Mouse (Mus musculus): ENCODE measurements at regions not wholly inside any gene's neighbourhood (a gene's known extent, or its start where the extent isn't known, plus 50 kb on each side); places are given as distances from the start of the nearest gene placed in this dataset.

- no peak overlapping the region for H3K9ac ChIP-seq (ENCODE audit: low read length)
- H3K27ac ChIP-seq (replicated peaks in 1 of 2; ENCODE audit: control insufficient read depth in 1 of 2, insufficient read depth in 1 of 2, low read depth in 2 of 2, low read length in 2 of 2) = no peak overlapping the region
- no peaks in the 10 kb centered on the region for H3K36me3 ChIP-seq (ENCODE audit: control insufficient read depth, insufficient read depth, low read length)
- WGBS = 75% methylated on average over 6 of the region's 6 CpGs
- peaks cover 2% of the 10 kb centered on the region for H3K9me3 ChIP-seq (ENCODE audit: control insufficient read depth, low read length)
- peaks cover 0 to 3% of the 10 kb centered on the region in 2 experiments; a peak in 1 of 4 replicates for H3K4me1 ChIP-seq (ENCODE audit: control insufficient read depth in 2 of 2, insufficient read depth in 2 of 2, low read length in 2 of 2)
- H3K4me3 ChIP-seq (ENCODE audit: control insufficient read depth in 1 of 2, insufficient read depth in 1 of 2, low read depth in 1 of 2, low read length in 2 of 2) = no peak overlapping the region
- no peak overlapping the region for H3K4me2 ChIP-seq (ENCODE audit: low read length)
- no peaks in the 10 kb centered on the region for H3K27me3 ChIP-seq (ENCODE audit: control insufficient read depth, insufficient read depth, low read length)
- no peak for ATAC-seq (ENCODE audit: insufficient number of reproducible peaks, insufficient read depth, low FRiP score, low read depth)
Measured at GRCm38 (mm10) chr14:25128160-25128547, 330.8 kb upstream of the Zmiz1 start.

GRCm38 (mm10) chr14:25135371-25135770 is 323.6 kb upstream of the Zmiz1 start:
- H3K9ac ChIP-seq (ENCODE audit: low read length) = no peak overlapping the region
- H3K4me1 ChIP-seq (ENCODE audit: control insufficient read depth in 2 of 2, insufficient read depth in 2 of 2, low read length in 2 of 2) = peaks cover 11 to 12% of the 10 kb centered on the region in 2 experiments
- H3K27me3 ChIP-seq (ENCODE audit: control insufficient read depth, insufficient read depth, low read length) = no peaks in the 10 kb centered on the region
- ATAC-seq (ENCODE audit: insufficient number of reproducible peaks, insufficient read depth, low FRiP score, low read depth) = no peak
- WGBS = 89% methylated on average over 3 of the region's 3 CpGs
- no peaks in the 10 kb centered on the region for H3K36me3 ChIP-seq (ENCODE audit: control insufficient read depth, insufficient read depth, low read length)
- H3K27ac ChIP-seq (replicated peaks in 1 of 2; ENCODE audit: control insufficient read depth in 1 of 2, insufficient read depth in 1 of 2, low read depth in 2 of 2, low read length in 2 of 2) = no peak overlapping the region
- H3K4me3 ChIP-seq (ENCODE audit: control insufficient read depth in 1 of 2, insufficient read depth in 1 of 2, low read depth in 1 of 2, low read length in 2 of 2) = no peak overlapping the region
- H3K9me3 ChIP-seq (ENCODE audit: control insufficient read depth, low read length) = peaks cover 23% of the 10 kb centered on the region
- no peak overlapping the region for H3K4me2 ChIP-seq (ENCODE audit: low read length)

GRCm38 (mm10) chr14:25137312-25137711 is 321.7 kb upstream of the Zmiz1 start:
- peaks cover 23% of the 10 kb centered on the region for H3K9me3 ChIP-seq (ENCODE audit: control insufficient read depth, low read length)
- ATAC-seq (ENCODE audit: insufficient number of reproducible peaks, insufficient read depth, low FRiP score, low read depth) = no peak
- H3K27me3 ChIP-seq (ENCODE audit: control insufficient read depth, insufficient read depth, low read length) = no peaks in the 10 kb centered on the region
- WGBS = 95% methylated on average over 8 of the region's 8 CpGs
- H3K4me3 ChIP-seq (ENCODE audit: control insufficient read depth in 1 of 2, insufficient read depth in 1 of 2, low read depth in 1 of 2, low read length in 2 of 2) = no peak overlapping the region
- H3K4me1 ChIP-seq (ENCODE audit: control insufficient read depth in 2 of 2, insufficient read depth in 2 of 2, low read length in 2 of 2) = peaks cover 17% of the 10 kb centered on the region in 2 experiments
- H3K27ac ChIP-seq (replicated peaks in 1 of 2; ENCODE audit: control insufficient read depth in 1 of 2, insufficient read depth in 1 of 2, low read depth in 2 of 2, low read length in 2 of 2) = no peak overlapping the region
- no peaks in the 10 kb centered on the region for H3K36me3 ChIP-seq (ENCODE audit: control insufficient read depth, insufficient read depth, low read length)
- H3K4me2 ChIP-seq (ENCODE audit: low read length) = no peak overlapping the region
- no peak overlapping the region for H3K9ac ChIP-seq (ENCODE audit: low read length)

GRCm38 (mm10) chr14:25138485-25138884 is 320.5 kb upstream of the Zmiz1 start:
- H3K4me2 ChIP-seq (ENCODE audit: low read length) = no peak overlapping the region
- H3K27ac ChIP-seq (replicated peaks in 1 of 2; ENCODE audit: control insufficient read depth in 1 of 2, insufficient read depth in 1 of 2, low read depth in 2 of 2, low read length in 2 of 2) = peak overlapping the region in 1 of 2 experiments; percentile 2; a peak in 2 of 4 replicates

GRCm38 (mm10) chr14:25141933-25142332 is 317.1 kb upstream of the Zmiz1 start:
- ATAC-seq (ENCODE audit: insufficient number of reproducible peaks, insufficient read depth, low FRiP score, low read depth) = 0 out of 2 replicates have a peak, but pooled peaks have one; percentile 43
- H3K36me3 ChIP-seq (ENCODE audit: control insufficient read depth, insufficient read depth, low read length) = no peaks in the 10 kb centered on the region
- no peaks in the 10 kb centered on the region for H3K9me3 ChIP-seq (ENCODE audit: control insufficient read depth, low read length)
- H3K4me3 ChIP-seq (ENCODE audit: control insufficient read depth in 1 of 2, insufficient read depth in 1 of 2, low read depth in 1 of 2, low read length in 2 of 2) = no peak overlapping the region
- H3K4me2 ChIP-seq (ENCODE audit: low read length) = no peak overlapping the region
- no peak overlapping the region for H3K9ac ChIP-seq (ENCODE audit: low read length)
- H3K27ac ChIP-seq (replicated peaks in 1 of 2; ENCODE audit: control insufficient read depth in 1 of 2, insufficient read depth in 1 of 2, low read depth in 2 of 2, low read length in 2 of 2) = no peak overlapping the region
- H3K4me1 ChIP-seq (ENCODE audit: control insufficient read depth in 2 of 2, insufficient read depth in 2 of 2, low read length in 2 of 2) = peaks cover 17% of the 10 kb centered on the region in 2 experiments
- WGBS = 44% methylated on average over 9 of the region's 9 CpGs
- no peaks in the 10 kb centered on the region for H3K27me3 ChIP-seq (ENCODE audit: control insufficient read depth, insufficient read depth, low read length)

More at GRCm38 (mm10) chr14:25138485-25138884, 320.5 kb upstream of the Zmiz1 start:
- peaks cover 17% of the 10 kb centered on the region for H3K9me3 ChIP-seq (ENCODE audit: control insufficient read depth, low read length)
- WGBS = 34% methylated on average over 3 of the region's 3 CpGs
- H3K4me1 ChIP-seq (ENCODE audit: control insufficient read depth in 2 of 2, insufficient read depth in 2 of 2, low read length in 2 of 2) = peaks cover 17% of the 10 kb centered on the region in 2 experiments
- H3K4me3 ChIP-seq (ENCODE audit: control insufficient read depth in 1 of 2, insufficient read depth in 1 of 2, low read depth in 1 of 2, low read length in 2 of 2) = no peak overlapping the region
- ATAC-seq (ENCODE audit: insufficient number of reproducible peaks, insufficient read depth, low FRiP score, low read depth) = no peak
- no peaks in the 10 kb centered on the region for H3K36me3 ChIP-seq (ENCODE audit: control insufficient read depth, insufficient read depth, low read length)
- H3K9ac ChIP-seq (ENCODE audit: low read length) = no peak overlapping the region
- no peaks in the 10 kb centered on the region for H3K27me3 ChIP-seq (ENCODE audit: control insufficient read depth, insufficient read depth, low read length)

- no peak overlapping the region for H3K27ac ChIP-seq (replicated peaks in 1 of 2; ENCODE audit: control insufficient read depth in 1 of 2, insufficient read depth in 1 of 2, low read depth in 2 of 2, low read length in 2 of 2)
- peaks cover 14 to 16% of the 10 kb centered on the region in 2 experiments for H3K4me1 ChIP-seq (ENCODE audit: control insufficient read depth in 2 of 2, insufficient read depth in 2 of 2, low read length in 2 of 2)
- no peaks in the 10 kb centered on the region for H3K36me3 ChIP-seq (ENCODE audit: control insufficient read depth, insufficient read depth, low read length)
- no peak overlapping the region for H3K4me3 ChIP-seq (ENCODE audit: control insufficient read depth in 1 of 2, insufficient read depth in 1 of 2, low read depth in 1 of 2, low read length in 2 of 2)
- no peak overlapping the region for H3K9ac ChIP-seq (ENCODE audit: low read length)
- 89% methylated on average over 4 of the region's 4 CpGs for WGBS
- H3K27me3 ChIP-seq (ENCODE audit: control insufficient read depth, insufficient read depth, low read length) = no peaks in the 10 kb centered on the region
- ATAC-seq (ENCODE audit: insufficient number of reproducible peaks, insufficient read depth, low FRiP score, low read depth) = no peak
- H3K9me3 ChIP-seq (ENCODE audit: control insufficient read depth, low read length) = no peaks in the 10 kb centered on the region
- H3K4me2 ChIP-seq (ENCODE audit: low read length) = no peak overlapping the region
Measured at GRCm38 (mm10) chr14:25143051-25143450, 315.9 kb upstream of the Zmiz1 start.

GRCm38 (mm10) chr14:25147731-25148130 is 311.3 kb upstream of the Zmiz1 start:
- no peak overlapping the region for H3K4me3 ChIP-seq (ENCODE audit: control insufficient read depth in 1 of 2, insufficient read depth in 1 of 2, low read depth in 1 of 2, low read length in 2 of 2)
- H3K4me1 ChIP-seq (ENCODE audit: control insufficient read depth in 2 of 2, insufficient read depth in 2 of 2, low read length in 2 of 2) = peaks cover 0 to 5% of the 10 kb centered on the region in 2 experiments; a peak in 2 of 4 replicates
- no peaks in the 10 kb centered on the region for H3K9me3 ChIP-seq (ENCODE audit: control insufficient read depth, low read length)
- no peak overlapping the region for H3K4me2 ChIP-seq (ENCODE audit: low read length)
- no peaks in the 10 kb centered on the region for H3K27me3 ChIP-seq (ENCODE audit: control insufficient read depth, insufficient read depth, low read length)
- no peak for ATAC-seq (ENCODE audit: insufficient number of reproducible peaks, insufficient read depth, low FRiP score, low read depth)
- H3K9ac ChIP-seq (ENCODE audit: low read length) = no peak overlapping the region
- H3K27ac ChIP-seq (replicated peaks in 1 of 2; ENCODE audit: control insufficient read depth in 1 of 2, insufficient read depth in 1 of 2, low read depth in 2 of 2, low read length in 2 of 2) = no peak overlapping the region
- WGBS = 86% methylated on average over 2 of the region's 2 CpGs
- no peaks in the 10 kb centered on the region for H3K36me3 ChIP-seq (ENCODE audit: control insufficient read depth, insufficient read depth, low read length)

GRCm38 (mm10) chr14:25150968-25151367 is 308.0 kb upstream of the Zmiz1 start:
- no peak for ATAC-seq (ENCODE audit: insufficient number of reproducible peaks, insufficient read depth, low FRiP score, low read depth)
- H3K9ac ChIP-seq (ENCODE audit: low read length) = no peak overlapping the region
- H3K4me2 ChIP-seq (ENCODE audit: low read length) = no peak overlapping the region
- H3K4me3 ChIP-seq (ENCODE audit: control insufficient read depth in 1 of 2, insufficient read depth in 1 of 2, low read depth in 1 of 2, low read length in 2 of 2) = no peak overlapping the region
- no peak overlapping the region for H3K27ac ChIP-seq (replicated peaks in 1 of 2; ENCODE audit: control insufficient read depth in 1 of 2, insufficient read depth in 1 of 2, low read depth in 2 of 2, low read length in 2 of 2)
- H3K36me3 ChIP-seq (ENCODE audit: control insufficient read depth, insufficient read depth, low read length) = no peaks in the 10 kb centered on the region
- H3K27me3 ChIP-seq (ENCODE audit: control insufficient read depth, insufficient read depth, low read length) = no peaks in the 10 kb centered on the region
- 89% methylated on average over 1 of the region's 1 CpGs for whole genome bisulfite sequencing
- peaks cover 19% of the 10 kb centered on the region in 2 experiments for H3K4me1 ChIP-seq (ENCODE audit: control insufficient read depth in 2 of 2, insufficient read depth in 2 of 2, low read length in 2 of 2)
- no peaks in the 10 kb centered on the region for H3K9me3 ChIP-seq (ENCODE audit: control insufficient read depth, low read length)
